Mouse (Mus musculus) kidney, adult 2 months (tissue): Measurements from ENCODE around the gene Zbtb21. TPM values are rescaled to one million over a fixed set of nuclear protein-coding genes. Genes with fewer than 3 reads are reported as not detected.

Experiments
- DNase-seq: peaks from one replicate; pipeline ENCODE4 v3.0.0; 2021
- H3K27ac ChIP-seq: fragments of 200-500 bp; 2 replicates; pipeline ENCODE4 v1.5.1; 2012; ENCODE audit warnings: low read depth, low read length, control low read depth, inconsistent platforms; ENCODE audit not compliant: insufficient read depth
- H3K27me3 ChIP-seq: fragments of 200-500 bp; replicated peaks from 2 replicates; pipeline ENCODE4 v1.6.1; 2012; ENCODE audit warnings: mild to moderate bottlenecking, moderate library complexity, low read length, inconsistent platforms; ENCODE audit not compliant: control insufficient read depth, insufficient read depth
- H3K36me3 ChIP-seq: fragments of 200-500 bp; 2 replicates; pipeline ENCODE4 v1.6.1; 2012; ENCODE audit warnings: mild to moderate bottlenecking, moderate library complexity, low read length, inconsistent platforms; ENCODE audit not compliant: control insufficient read depth, insufficient read depth
- H3K4me1 ChIP-seq: fragments of 200-500 bp; 2 replicates; pipeline ENCODE4 v1.6.1; 2011; ENCODE audit warnings: low read length; ENCODE audit not compliant: control insufficient read depth, insufficient read depth
- H3K4me3 ChIP-seq: fragments of 200-500 bp; 2 replicates; pipeline ENCODE4 v1.5.1; 2011; ENCODE audit warnings: mild to moderate bottlenecking, low read depth, low read length, control low read depth; ENCODE audit not compliant: insufficient read depth
- CTCF ChIP-seq: fragments of 200-500 bp; conservative IDR thresholded peaks from 2 replicates; pipeline ENCODE4 v1.5.1; 2011; ENCODE audit warnings: low read depth, mild to moderate bottlenecking, control low read depth, low read length, moderate library complexity, mixed read lengths; ENCODE audit not compliant: insufficient read depth, insufficient read length
- POLR2A ChIP-seq: fragments of 200-500 bp; IDR thresholded peaks from one replicate; pipeline ENCODE4 v1.6.1; 2011; ENCODE audit warnings: low read depth, low read length, control low read depth
- WGBS: fragments of 180-500 bp; shearing (Covaris S2); methylation state at CpG from one replicate; pipeline ENCODE4 v1.1.7; 2018; 5-methylcytosine and 5-hydroxymethylcytosine counted together
- polyA plus RNA-seq: library from polyadenylated mRNA; depleted of rRNA; stranded (reverse); fragments of >200 nt; gene quantifications from 2 replicates; pipeline ENCODE4 v1.2.3, GENCODE M21; 2012; rRNA removed

The Zbtb21 gene
- polyA plus RNA-seq, 1 experiment = 11.8 TPM

DNA sequence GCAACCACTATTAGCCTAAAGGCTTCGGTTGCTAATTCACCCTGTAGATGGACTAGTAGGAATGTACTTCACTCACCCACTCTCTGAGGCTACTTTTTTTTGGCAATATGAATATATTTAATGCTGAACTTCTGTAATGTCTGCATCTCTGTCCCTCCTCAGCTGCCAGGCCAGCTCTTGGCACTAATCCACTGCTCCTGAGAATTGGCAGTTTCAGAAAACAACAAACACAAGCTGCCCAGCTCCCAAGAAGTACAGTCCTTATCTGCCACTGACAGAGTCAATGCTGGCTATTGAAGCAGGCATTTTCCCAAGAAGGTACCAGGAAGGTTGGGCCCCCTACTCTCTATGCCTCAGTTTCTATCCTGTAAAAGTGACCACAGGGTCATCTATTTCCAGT, 53.1 kb downstream of the Zbtb21 start:
- Histone ChIP-seq H3K4me3 (no peak overlapping the region), H3K27me3 (no peaks in the 10 kb centered on the region), H3K4me1 (peaks cover 13% of the 10 kb centered on the region; the same call in 1 of the 2 replicates), H3K27ac (no peak overlapping the region), H3K36me3 (no peaks in the 10 kb centered on the region)
- WGBS = 97% methylated on average over 1 of the region's 1 CpGs
- no peak for DNase-seq
- TF ChIP-seq POLR2A = no peak
- no peak for TF ChIP-seq CTCF

DNA sequence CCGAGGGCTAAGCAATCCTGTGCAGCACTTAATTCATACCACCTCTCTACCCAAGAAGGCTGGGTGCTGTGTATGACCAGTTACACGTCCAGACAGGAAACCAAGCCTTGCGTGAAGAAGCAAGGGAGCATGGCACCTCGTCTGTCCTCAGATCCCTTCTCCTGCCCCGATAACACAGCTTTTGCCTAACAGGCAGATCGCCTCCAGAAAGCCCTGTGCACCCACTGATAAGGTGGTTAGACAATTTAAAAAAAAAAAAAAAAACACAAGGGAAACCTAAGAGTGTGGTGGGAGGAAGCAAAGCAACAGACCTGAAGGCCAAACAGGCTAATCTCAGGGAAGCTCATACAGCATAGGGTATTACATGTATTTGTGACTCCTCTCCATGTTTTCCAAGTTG, 54.9 kb downstream of the Zbtb21 start:
- H3K27me3 ChIP-seq = no peaks in the 10 kb centered on the region
- TF ChIP-seq POLR2A (no peak), CTCF (no peak)
- DNase-seq = no peak
- no peak overlapping the region for H3K4me3 ChIP-seq
- WGBS = 82% methylated on average over 6 of the region's 6 CpGs
- no peaks in the 10 kb centered on the region for H3K36me3 ChIP-seq
- H3K27ac ChIP-seq = no peak overlapping the region
- H3K4me1 ChIP-seq = peaks cover 6% of the 10 kb centered on the region; the same call in 1 of the 2 replicates

DNA sequence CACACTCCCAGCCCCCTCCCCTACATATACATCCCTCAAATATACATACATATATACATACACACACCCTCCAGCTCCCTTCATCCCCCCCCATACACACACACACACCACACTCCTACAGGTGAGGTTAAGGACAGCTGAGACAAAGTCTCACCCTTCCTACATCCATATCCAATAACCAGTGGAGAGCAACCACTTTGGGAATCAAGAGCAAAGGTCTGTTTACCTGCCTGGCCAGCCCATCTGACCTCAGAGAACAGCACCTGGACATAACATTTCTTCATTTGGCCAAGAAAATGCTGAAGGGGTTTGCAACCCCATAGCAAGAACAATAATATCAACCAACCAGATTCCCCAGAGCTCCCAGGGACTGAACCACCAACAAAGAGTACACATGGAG, 56.1 kb downstream of the Zbtb21 start:
- no peak for TF ChIP-seq CTCF
- TF ChIP-seq POLR2A = no peak
- no peak overlapping the region for H3K4me3 ChIP-seq
- no peaks in the 10 kb centered on the region for H3K36me3 ChIP-seq
- no peak for DNase-seq
- H3K27ac ChIP-seq = no peak overlapping the region
- peaks cover 6% of the 10 kb centered on the region; the same call in 1 of the 2 replicates for H3K4me1 ChIP-seq
- H3K27me3 ChIP-seq = no peaks in the 10 kb centered on the region

DNA sequence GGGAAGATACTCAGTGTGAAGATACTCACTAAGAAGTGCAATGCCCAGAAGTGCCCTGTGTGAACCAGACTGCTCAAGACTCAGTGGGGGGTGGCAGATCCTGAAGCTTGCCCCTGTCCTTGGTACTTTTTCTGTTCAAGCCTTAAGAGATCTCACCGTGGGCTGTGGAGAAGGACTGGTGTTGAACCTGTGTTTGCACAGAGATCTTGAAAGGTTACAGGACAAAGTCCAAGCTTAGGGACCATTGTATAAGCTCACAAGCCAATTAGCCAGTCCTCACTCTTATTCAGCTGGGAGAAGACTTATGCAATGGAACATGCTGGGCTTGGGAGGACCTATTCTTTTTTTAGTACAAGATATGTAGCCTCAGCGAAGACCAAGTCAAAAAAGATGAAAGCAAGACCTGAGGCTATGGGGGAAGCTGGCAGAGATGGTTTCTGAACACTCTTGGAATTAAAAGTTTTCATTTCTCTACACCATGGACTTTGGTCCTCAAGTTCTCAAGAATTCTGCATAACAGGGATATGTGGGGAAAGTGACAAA, 56.9 kb downstream of the Zbtb21 start:
- Histone ChIP-seq H3K27ac (no peak overlapping the region; the same call in 1 of the 2 replicates), H3K4me3 (no peak overlapping the region), H3K4me1 (peaks cover 6% of the 10 kb centered on the region; the same call in 1 of the 2 replicates), H3K36me3 (no peaks in the 10 kb centered on the region), H3K27me3 (no peaks in the 10 kb centered on the region)
- peak; percentile 21 for DNase-seq
- TF ChIP-seq CTCF = no peak
- TF ChIP-seq POLR2A = no peak
- 83% methylated on average over 2 of the region's 2 CpGs for WGBS

DNA sequence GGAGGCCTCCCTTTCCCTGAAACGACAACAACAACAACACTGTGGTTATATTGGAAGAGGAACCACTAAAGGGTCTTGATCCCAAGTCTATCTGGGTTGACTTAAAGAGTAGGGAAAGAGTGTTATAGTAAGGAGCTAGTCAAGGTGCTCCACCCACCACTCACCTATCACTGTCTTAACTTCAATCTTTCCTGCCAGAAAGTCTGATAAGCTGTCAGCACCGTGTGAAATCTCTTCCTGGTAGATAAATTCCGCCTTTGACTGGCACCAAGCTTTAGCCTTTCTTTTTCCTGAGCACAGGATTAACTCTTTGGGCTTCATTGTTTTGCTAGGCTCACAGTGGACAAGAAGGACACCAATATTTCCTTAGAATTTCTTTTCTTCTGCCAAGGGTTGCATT, 58.4 kb downstream of the Zbtb21 start:
- no peak overlapping the region for H3K27ac ChIP-seq
- H3K4me3 ChIP-seq = no peak overlapping the region
- H3K4me1 ChIP-seq = peaks cover 6% of the 10 kb centered on the region; the same call in 1 of the 2 replicates
- H3K27me3 ChIP-seq = no peaks in the 10 kb centered on the region
- no peak for DNase-seq
- H3K36me3 ChIP-seq = 0 out of 2 replicates have a peak, but pooled peaks cover 1% of the 10 kb centered on the region
- 82% methylated on average over 3 of the region's 3 CpGs for WGBS
- TF ChIP-seq POLR2A = no peak
- TF ChIP-seq CTCF = no peak

DNA sequence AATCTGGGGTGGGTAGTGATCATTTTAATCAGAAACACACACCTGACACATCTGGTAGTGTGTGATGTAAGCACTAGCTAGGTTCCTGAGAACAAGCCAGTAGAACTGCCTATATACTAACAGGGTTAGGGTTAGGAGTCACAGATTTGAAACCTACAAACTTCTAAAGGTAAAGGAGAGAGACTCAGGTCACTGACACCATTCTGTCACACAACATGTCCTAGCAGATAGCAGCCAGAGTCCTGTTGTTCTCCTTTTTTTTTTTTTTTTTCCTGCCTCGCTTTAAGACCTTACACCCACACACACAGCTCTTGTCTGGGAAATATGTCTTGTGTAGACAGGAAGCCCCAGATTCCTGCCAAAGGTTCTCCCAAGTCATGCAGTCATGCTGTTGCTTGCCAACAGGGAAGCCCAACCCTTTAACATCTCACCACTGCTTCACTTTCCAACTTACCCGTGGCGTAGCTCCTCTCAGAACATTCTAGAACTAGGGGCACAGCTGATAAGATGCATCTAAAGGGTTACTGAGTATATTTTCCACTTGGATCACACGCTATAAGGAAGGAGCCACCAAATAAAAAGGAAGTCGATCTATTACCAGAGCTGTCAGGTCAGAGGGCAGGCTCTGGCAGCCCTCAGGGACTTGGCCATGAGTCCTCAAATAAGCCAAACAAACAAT, 64.9 kb downstream of the Zbtb21 start:
- WGBS = 42% methylated on average over 5 of the region's 5 CpGs
- Histone ChIP-seq H3K27me3 (no peaks in the 10 kb centered on the region), H3K4me1 (peaks cover 8% of the 10 kb centered on the region; the same call in 1 of the 2 replicates), H3K36me3 (0 out of 2 replicates have a peak, but pooled peaks cover 1% of the 10 kb centered on the region), H3K4me3 (no peak overlapping the region), H3K27ac (peak overlapping the region; percentile 23; the same call in 1 of the 2 replicates)
- TF ChIP-seq POLR2A (no peak), CTCF (no peak)
- DNase-seq = peak; percentile 88

Other genes with a start within 250 kb of the Zbtb21 start
- gene Ripk4, start 198.8 kb downstream of the Zbtb21 start, polyA plus RNA-seq = 12.8 and 14.4 TPM in 2 replicates
- gene Prdm15, start 110.8 kb downstream of the Zbtb21 start, polyA plus RNA-seq = 5.6 and 7.3 TPM in 2 replicates
- 25.6 and 26.0 TPM in 2 replicates for gene C2cd2, start within 50 bp of the Zbtb21 start, polyA plus RNA-seq
- 4.2 and 4.3 TPM in 2 replicates for gene B230307C23Rik, start 34.7 kb upstream of the Zbtb21 start, polyA plus RNA-seq
- 0.72 and 0.91 TPM in 2 replicates for gene A630089N07Rik, start 119.8 kb upstream of the Zbtb21 start, polyA plus RNA-seq